Mouse (Mus musculus) stomach, postnatal 0 days (tissue): ENCODE measurements around the gene Sertad1.

Experiments
- CTCF ChIP-seq: IDR thresholded peaks from 2 replicates; pipeline ENCODE4 v1.5.1; 2016; ENCODE audit warnings: antibody characterized with exemption, low read depth, mild to moderate bottlenecking, moderate library complexity
- EP300 ChIP-seq: optimal IDR thresholded peaks from 2 replicates; pipeline ENCODE3; 2016; ENCODE audit warnings: antibody characterized with exemption

GRCm38 (mm10) chr7:27476098-27476635, 10.5 kb upstream of the Sertad1 start:
- TF ChIP-seq EP300 (no peak), CTCF (no peak)
